Mouse (Mus musculus) MEL (cell line): ENCODE data around the gene Zfp511. TPM values are rescaled to one million over a fixed set of nuclear protein-coding genes. Genes with fewer than 3 reads are reported as not detected.

ENCODE experiments used
- DNase-seq: peaks from one replicate; pipeline ENCODE4 v3.0.0; 2011; ENCODE audit warnings: low read depth, low spot score
- H3K27ac ChIP-seq: 2 replicates; pipeline ENCODE4 v1.5.1; 2012; ENCODE audit warnings: low read depth, mild to moderate bottlenecking, control low read depth, low read length, moderate library complexity; ENCODE audit not compliant: control insufficient read depth
- H3K27me3 ChIP-seq, 2 experiments: fragments of 150-350 bp in 1 of 2; sonication (generic) in 1 of 2; 2 replicates each; pipeline ENCODE4 v1.6.1; 2012; ENCODE audit warnings: low read length in 2 of 2, mild to moderate bottlenecking in 2 of 2, improper control_type of control experiment in 1 of 2, moderate library complexity in 1 of 2; ENCODE audit not compliant: insufficient read depth in 2 of 2, control insufficient read depth in 1 of 2
- H3K36me3 ChIP-seq, 2 experiments: 2 replicates each; pipeline ENCODE4 v1.6.1; 2012 to 2014; ENCODE audit warnings: low read length in 2 of 2, improper control_type of control experiment in 1 of 2, inconsistent platforms in 1 of 2, mild to moderate bottlenecking in 1 of 2; ENCODE audit not compliant: insufficient read depth in 2 of 2, control insufficient read depth in 1 of 2
- H3K4me1 ChIP-seq, 2 experiments: fragments of 150-350 bp in 1 of 2; sonication (generic) in 1 of 2; 2 replicates each; pipeline ENCODE4 v1.6.1; 2012; ENCODE audit warnings: low read length in 2 of 2, improper control_type of control experiment in 1 of 2, mild to moderate bottlenecking in 1 of 2; ENCODE audit not compliant: insufficient read depth in 2 of 2, control insufficient read depth in 1 of 2
- H3K4me3 ChIP-seq, 2 experiments: fragments of 150-350 bp in 1 of 2; sonication (generic) in 1 of 2; 2 replicates each; pipeline ENCODE4 v1.5.1; 2012; ENCODE audit warnings: low read depth in 2 of 2, low read length in 2 of 2, mild to moderate bottlenecking in 2 of 2, moderate library complexity in 2 of 2, control low read depth in 1 of 2, improper control_type of control experiment in 1 of 2; ENCODE audit not compliant: control insufficient read depth in 1 of 2, insufficient read depth in 1 of 2
- H3K79me2 ChIP-seq: 2 replicates; pipeline ENCODE4 v1.6.1; 2012; ENCODE audit warnings: mild to moderate bottlenecking, low read length, moderate library complexity; ENCODE audit not compliant: control insufficient read depth, poor library complexity, insufficient read depth
- H3K9ac ChIP-seq: 2 replicates; pipeline ENCODE4 v1.6.1; 2012; ENCODE audit warnings: low read depth, mild to moderate bottlenecking, control low read depth, low read length, moderate library complexity; ENCODE audit not compliant: control insufficient read depth, poor library complexity, severe bottlenecking
- H3K9me3 ChIP-seq: fragments of 150-350 bp; sonication (generic); replicated peaks from 2 replicates; pipeline ENCODE4 v1.6.1; 2012; ENCODE audit warnings: mild to moderate bottlenecking, low read length, improper control_type of control experiment, moderate library complexity; ENCODE audit not compliant: insufficient read depth
- BHLHE40 ChIP-seq: IDR thresholded peaks from 2 replicates; pipeline ENCODE4 v1.6.1; 2012; ENCODE audit warnings: low read depth, mild to moderate bottlenecking, inconsistent platforms, low read length, improper control_type of control experiment, borderline replicate concordance
- E2F4 ChIP-seq: IDR thresholded peaks from 2 replicates; pipeline ENCODE4 v1.6.1; 2011; ENCODE audit warnings: low read depth, low read length, improper control_type of control experiment, borderline replicate concordance
- GABPA ChIP-seq: IDR thresholded peaks from 2 replicates; pipeline ENCODE4 v1.6.1; 2012; ENCODE audit warnings: low read depth, mild to moderate bottlenecking, inconsistent platforms, low read length, improper control_type of control experiment, moderate library complexity
- GATA1 ChIP-seq: IDR thresholded peaks from 2 replicates; pipeline ENCODE4 v1.6.1; 2011; ENCODE audit warnings: low read depth, low read length, improper control_type of control experiment
- JUND ChIP-seq: IDR thresholded peaks from 2 replicates; pipeline ENCODE4 v1.6.1; 2011; ENCODE audit warnings: low read depth, mild to moderate bottlenecking, improper control_type of control experiment, low read length
- MAFK ChIP-seq: IDR thresholded peaks from 2 replicates; pipeline ENCODE4 v1.6.1; 2011; ENCODE audit warnings: low read depth, mild to moderate bottlenecking, low read length, improper control_type of control experiment, borderline replicate concordance
- MEF2A ChIP-seq: IDR thresholded peaks from 2 replicates; pipeline ENCODE4 v1.6.1; 2014; ENCODE audit warnings: low read depth, mild to moderate bottlenecking, inconsistent platforms, low read length, improper control_type of control experiment; ENCODE audit not compliant: poor library complexity, insufficient replicate concordance, severe bottlenecking; ENCODE audit errors: extremely low read depth
- MYC ChIP-seq: IDR thresholded peaks from 2 replicates; pipeline ENCODE4 v1.6.1; 2011; ENCODE audit warnings: low read depth, mild to moderate bottlenecking, low read length, improper control_type of control experiment, moderate library complexity
- NELFE ChIP-seq: IDR thresholded peaks from 2 replicates; pipeline ENCODE4 v1.6.1; 2011; ENCODE audit warnings: low read depth, low read length, improper control_type of control experiment
- POLR2AphosphoS2 ChIP-seq: IDR thresholded peaks from 2 replicates; pipeline ENCODE4 v1.6.1; 2011; ENCODE audit warnings: low read length, improper control_type of control experiment
- POLR2AphosphoS5 ChIP-seq: IDR thresholded peaks from 2 replicates; pipeline ENCODE4 v1.6.1; 2012; ENCODE audit warnings: low read depth, borderline replicate concordance, mild to moderate bottlenecking, inconsistent platforms, low read length, moderate library complexity, mixed read lengths
- RAD21 ChIP-seq: IDR thresholded peaks from 2 replicates; pipeline ENCODE4 v1.6.1; 2011; ENCODE audit warnings: mild to moderate bottlenecking, low read depth, low read length, improper control_type of control experiment
- TAL1 ChIP-seq: IDR thresholded peaks from 2 replicates; pipeline ENCODE4 v1.6.1; 2012; ENCODE audit warnings: mild to moderate bottlenecking, inconsistent platforms, low read length, moderate library complexity, mixed read lengths
- TBP ChIP-seq: IDR thresholded peaks from 2 replicates; pipeline ENCODE4 v1.8.0; 2011; ENCODE audit warnings: low read depth, low read length, improper control_type of control experiment
- UBTF ChIP-seq: IDR thresholded peaks from 2 replicates; pipeline ENCODE4 v1.6.1; 2012; ENCODE audit warnings: low read depth, mild to moderate bottlenecking, inconsistent platforms, low read length, improper control_type of control experiment, moderate library complexity, borderline replicate concordance; ENCODE audit not compliant: insufficient read depth
- ZC3H11A ChIP-seq: IDR thresholded peaks from 2 replicates; pipeline ENCODE4 v1.6.1; 2012; ENCODE audit warnings: low read depth, mild to moderate bottlenecking, inconsistent platforms, low read length, improper control_type of control experiment
- ZMIZ1 ChIP-seq: IDR thresholded peaks from 2 replicates; pipeline ENCODE4 v1.6.1; 2012; ENCODE audit warnings: low read depth, mild to moderate bottlenecking, inconsistent platforms, low read length, improper control_type of control experiment, moderate library complexity
- ZNF384 ChIP-seq: IDR thresholded peaks from 2 replicates; pipeline ENCODE4 v1.6.1; 2012; ENCODE audit warnings: low read depth, mild to moderate bottlenecking, inconsistent platforms, low read length, improper control_type of control experiment
- polyA plus RNA-seq, 2 experiments: library from polyadenylated mRNA; stranded (reverse) in 1 of 2; unstranded in 1 of 2; fragments of >175 nt in 1 of 2; fragments of >200 nt in 1 of 2; gene quantifications; 2 replicates each; pipeline versions ENCODE4 v1.2.1 to v1.2.4; 2012; ENCODE audit warnings: low replicate concordance in 2 of 2, low read depth in 1 of 2; ENCODE audit not compliant: insufficient read length in 2 of 2, insufficient read depth in 1 of 2, missing spikeins in 1 of 2
- total RNA-seq: library from RNA; depleted of rRNA; stranded (reverse); fragments of 300-350 nt; gene quantifications from 2 replicates; pipeline ENCODE4 v1.2.3, GENCODE M21; 2012

Gene Zfp511
- total and polyA plus RNA-seq, 3 experiments = 35.6 to 51.5 TPM; not detected in 1

- Histone ChIP-seq H3K36me3 (peaks cover 6 to 26% of the 10 kb centered on the region in 2 experiments; a peak in 3 of 4 replicates), H3K79me2 (peaks cover 9% of the 10 kb centered on the region), H3K27ac (no peak overlapping the region), H3K27me3 (no peaks in the 10 kb centered on the region), H3K4me3 (no peak overlapping the region), H3K9me3 (no peaks in the 10 kb centered on the region), H3K4me1 (peaks cover 0 to 6% of the 10 kb centered on the region in 2 experiments; a peak in 2 of 4 replicates), H3K9ac (no peak overlapping the region)
- TF ChIP-seq GABPA = no peak
- no peak for DNase-seq
Measured at GRCm38 (mm10) chr7:140031771-140032170, 4.4 kb upstream of the Zfp511 start.

GRCm38 (mm10) chr7:140032366-140032765, 3.8 kb upstream of the Zfp511 start:
- DNase-seq = no peak
- no peak overlapping the region for H3K9ac ChIP-seq
- no peak for TF ChIP-seq MEF2A
- no peak for TF ChIP-seq ZMIZ1
- no peak for TF ChIP-seq UBTF
- no peak for TF ChIP-seq MYC
- TF ChIP-seq MAFK = no peak
- TF ChIP-seq POLR2AphosphoS2 = no peak
- TF ChIP-seq GABPA = no peak
- TF ChIP-seq TAL1 = no peak
- no peak for TF ChIP-seq ZNF384
- TF ChIP-seq NELFE = no peak
- TF ChIP-seq GATA1 = no peak
- no peak for TF ChIP-seq TBP
- no peak for TF ChIP-seq E2F4
- no peaks in the 10 kb centered on the region for H3K9me3 ChIP-seq
- peaks cover 6 to 26% of the 10 kb centered on the region in 2 experiments; a peak in 3 of 4 replicates for H3K36me3 ChIP-seq
- peaks cover 0 to 11% of the 10 kb centered on the region in 2 experiments; a peak in 2 of 4 replicates for H3K4me1 ChIP-seq
- H3K27me3 ChIP-seq = no peaks in the 10 kb centered on the region
- H3K79me2 ChIP-seq = peaks cover 9% of the 10 kb centered on the region
- no peak overlapping the region for H3K27ac ChIP-seq
- no peak overlapping the region for H3K4me3 ChIP-seq

- Histone ChIP-seq H3K27me3 (no peaks in the 10 kb centered on the region), H3K36me3 (peaks cover 6 to 26% of the 10 kb centered on the region in 2 experiments; a peak in 3 of 4 replicates), H3K79me2 (peaks cover 9% of the 10 kb centered on the region), H3K9ac (no peak overlapping the region), H3K27ac (no peak overlapping the region), H3K4me1 (peaks cover 0 to 11% of the 10 kb centered on the region in 2 experiments; a peak in 2 of 4 replicates), H3K9me3 (no peaks in the 10 kb centered on the region), H3K4me3 (no peak overlapping the region)
- DNase-seq = no peak
- TF ChIP-seq POLR2AphosphoS5 (no peak), GATA1 (no peak), TAL1 (no peak), UBTF (no peak), ZC3H11A (no peak), E2F4 (no peak), JUND (no peak), BHLHE40 (no peak), RAD21 (no peak)
Measured at GRCm38 (mm10) chr7:140033386-140033785, 2.8 kb upstream of the Zfp511 start.
